Mouse (Mus musculus): ENCODE results near the gene Bnc2. TPM values are rescaled to one million over a fixed set of nuclear protein-coding genes. Genes with fewer than 3 reads are reported as not detected.
A peak's percentile ranks its signal among the peaks of the same experiment; 100 is the strongest.

Bnc2 gene
- polyA plus RNA-seq, 1 experiment from 2014 or later = 7.0 TPM

DNA sequence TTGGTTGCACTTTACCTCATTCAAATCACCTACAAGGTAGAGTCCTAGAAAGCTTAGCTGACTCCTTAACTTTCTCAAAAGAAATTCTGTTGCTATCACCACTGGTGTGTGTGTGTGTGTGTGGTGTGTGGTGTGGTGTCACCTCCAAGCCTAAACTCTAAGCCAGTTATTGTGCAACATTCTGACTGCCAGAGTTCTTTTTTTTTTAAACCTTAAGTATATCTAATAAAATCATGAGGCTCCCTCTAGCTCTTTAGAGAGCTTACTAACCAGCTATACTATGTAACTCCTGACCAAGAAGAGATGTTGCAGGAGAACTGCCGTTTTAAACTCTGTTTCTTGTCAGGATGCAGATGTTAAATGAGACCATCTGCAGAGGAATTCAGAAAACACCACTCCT lies 4.1 kb downstream of the Bnc2 start:
- H3K27me3 ChIP-seq (replicated peaks; ENCODE audit: control insufficient read depth, insufficient read depth, low read length) = peaks cover 26% of the 10 kb centered on the region
- H3K36me3 ChIP-seq (ENCODE audit: control insufficient read depth, insufficient read depth, low read length) = no peaks in the 10 kb centered on the region
- H3K9ac ChIP-seq (ENCODE audit: low read depth, low read length) = no peak overlapping the region
- H3K4me2 ChIP-seq (ENCODE audit: low read length) = no peak overlapping the region
- no peaks in the 10 kb centered on the region for H3K9me3 ChIP-seq (ENCODE audit: control insufficient read depth, low read length)
- no peak for ATAC-seq
- no peak overlapping the region for H3K4me3 ChIP-seq (ENCODE audit: low read length)
- H3K27ac ChIP-seq (ENCODE audit: low read depth, low read length) = no peak overlapping the region
- peaks cover 16% of the 10 kb centered on the region for H3K4me1 ChIP-seq (ENCODE audit: control insufficient read depth, insufficient read depth, low read depth, low read length)
- 58% methylated on average over 1 of the region's 1 CpGs for WGBS

DNA sequence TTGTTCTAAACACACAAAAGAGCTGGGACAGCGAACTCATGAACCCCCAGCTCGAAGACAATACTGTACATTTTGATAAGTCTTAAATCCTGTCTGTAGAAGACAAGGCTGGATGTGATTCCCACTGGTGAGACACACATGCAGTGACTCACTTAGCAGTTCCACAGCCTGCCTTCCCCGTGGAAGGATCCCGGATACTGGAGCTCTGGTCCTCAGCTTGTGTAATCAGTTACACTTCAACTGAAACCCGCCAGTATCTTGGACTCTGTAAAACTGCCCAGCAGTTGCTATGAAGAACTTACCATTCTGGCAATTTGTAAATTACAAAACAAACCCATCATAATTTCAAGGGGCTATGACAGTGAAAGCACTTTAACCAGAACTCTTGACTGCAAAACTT lies 5.4 kb downstream of the Bnc2 start:
- no peak overlapping the region for H3K27ac ChIP-seq (ENCODE audit: low read depth, low read length)
- H3K9ac ChIP-seq (ENCODE audit: low read depth, low read length) = no peak overlapping the region
- no peak overlapping the region for H3K4me3 ChIP-seq (ENCODE audit: low read length)
- H3K36me3 ChIP-seq (ENCODE audit: control insufficient read depth, insufficient read depth, low read length) = no peaks in the 10 kb centered on the region
- H3K4me2 ChIP-seq (ENCODE audit: low read length) = no peak overlapping the region
- ATAC-seq = no peak
- WGBS = 30% methylated on average over 5 of the region's 5 CpGs
- peaks cover 19% of the 10 kb centered on the region for H3K27me3 ChIP-seq (replicated peaks; ENCODE audit: control insufficient read depth, insufficient read depth, low read length)
- no peaks in the 10 kb centered on the region for H3K9me3 ChIP-seq (ENCODE audit: control insufficient read depth, low read length)
- H3K4me1 ChIP-seq (ENCODE audit: control insufficient read depth, insufficient read depth, low read depth, low read length) = peaks cover 8% of the 10 kb centered on the region

DNA sequence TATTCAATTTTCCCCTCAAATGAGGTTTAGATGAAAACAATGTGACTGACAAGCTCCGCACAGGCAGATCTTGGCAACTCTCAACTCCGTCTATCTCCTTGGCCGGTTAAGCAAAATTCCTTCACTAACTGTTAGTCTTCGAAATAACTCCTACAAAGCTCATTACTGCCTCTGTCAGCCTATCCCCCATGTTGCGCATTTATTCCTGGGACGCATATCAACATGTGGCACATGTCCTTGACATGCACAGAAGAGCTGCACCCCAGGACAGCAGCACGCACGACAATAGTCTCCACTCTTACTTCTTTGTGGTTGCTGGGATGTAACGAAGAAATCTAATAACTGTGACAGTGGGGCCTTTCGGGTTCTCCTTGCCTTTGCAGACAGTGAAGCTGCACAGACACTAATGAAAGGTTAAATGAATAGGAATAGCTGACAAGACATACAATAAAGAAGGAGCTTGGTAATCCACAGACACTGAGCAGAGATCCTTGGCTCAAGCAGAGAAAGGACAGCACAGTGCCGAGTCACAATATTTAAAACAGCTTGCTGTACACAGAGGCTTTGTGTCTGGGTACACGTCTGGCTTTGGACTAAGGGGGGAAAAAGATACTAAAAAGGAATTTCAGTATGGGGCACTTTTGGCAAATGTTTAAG lies 6.0 kb downstream of the Bnc2 start:
- Histone ChIP-seq H3K27me3 (replicated peaks; ENCODE audit: control insufficient read depth, insufficient read depth, low read length) (peaks cover 16% of the 10 kb centered on the region), H3K4me2 (ENCODE audit: low read length) (peak overlapping the region; percentile 5; the same call in 1 of the 2 replicates), H3K9ac (ENCODE audit: low read depth, low read length) (no peak overlapping the region)

DNA sequence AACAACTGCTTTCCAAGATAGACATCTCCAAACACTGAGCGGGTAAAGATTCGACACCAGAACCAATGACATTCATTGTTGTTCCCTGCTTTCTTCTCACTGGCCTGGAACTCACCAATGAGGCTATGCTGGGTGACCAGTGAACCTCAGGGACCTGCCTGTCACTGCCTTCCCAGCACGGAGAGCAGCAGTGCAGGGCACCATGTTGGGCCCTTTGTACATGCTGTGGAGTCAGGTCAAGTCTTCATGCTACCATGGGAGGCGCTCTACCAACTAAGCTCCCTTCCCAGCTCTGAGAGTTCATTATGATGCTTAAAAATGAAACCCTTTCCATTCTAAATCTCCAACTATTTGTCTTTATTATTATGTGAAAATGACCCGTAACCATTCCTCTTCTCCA lies 6.8 kb downstream of the Bnc2 start:
- 76% methylated on average over 5 of the region's 5 CpGs for WGBS
- no peaks in the 10 kb centered on the region for H3K36me3 ChIP-seq (ENCODE audit: control insufficient read depth, insufficient read depth, low read length)
- ATAC-seq = no peak
- H3K4me1 ChIP-seq (ENCODE audit: control insufficient read depth, insufficient read depth, low read depth, low read length) = no peaks in the 10 kb centered on the region
- peaks cover 14% of the 10 kb centered on the region for H3K27me3 ChIP-seq (replicated peaks; ENCODE audit: control insufficient read depth, insufficient read depth, low read length)
- no peaks in the 10 kb centered on the region for H3K9me3 ChIP-seq (ENCODE audit: control insufficient read depth, low read length)
- no peak overlapping the region for H3K4me2 ChIP-seq (ENCODE audit: low read length)
- H3K9ac ChIP-seq (ENCODE audit: low read depth, low read length) = no peak overlapping the region
- no peak overlapping the region for H3K27ac ChIP-seq (ENCODE audit: low read depth, low read length)
- H3K4me3 ChIP-seq (ENCODE audit: low read length) = no peak overlapping the region

More for the DNA sequence above, 6.0 kb downstream of the Bnc2 start:
- 27% methylated on average over 12 of the region's 12 CpGs for WGBS
- H3K4me1 ChIP-seq (ENCODE audit: control insufficient read depth, insufficient read depth, low read depth, low read length) = peaks cover 2% of the 10 kb centered on the region
- H3K9me3 ChIP-seq (ENCODE audit: control insufficient read depth, low read length) = no peaks in the 10 kb centered on the region
- H3K27ac ChIP-seq (ENCODE audit: low read depth, low read length) = no peak overlapping the region
- no peaks in the 10 kb centered on the region for H3K36me3 ChIP-seq (ENCODE audit: control insufficient read depth, insufficient read depth, low read length)
- no peak overlapping the region for H3K4me3 ChIP-seq (ENCODE audit: low read length)
- ATAC-seq = peak; percentile 58; the same call in 1 of the 2 replicates

DNA sequence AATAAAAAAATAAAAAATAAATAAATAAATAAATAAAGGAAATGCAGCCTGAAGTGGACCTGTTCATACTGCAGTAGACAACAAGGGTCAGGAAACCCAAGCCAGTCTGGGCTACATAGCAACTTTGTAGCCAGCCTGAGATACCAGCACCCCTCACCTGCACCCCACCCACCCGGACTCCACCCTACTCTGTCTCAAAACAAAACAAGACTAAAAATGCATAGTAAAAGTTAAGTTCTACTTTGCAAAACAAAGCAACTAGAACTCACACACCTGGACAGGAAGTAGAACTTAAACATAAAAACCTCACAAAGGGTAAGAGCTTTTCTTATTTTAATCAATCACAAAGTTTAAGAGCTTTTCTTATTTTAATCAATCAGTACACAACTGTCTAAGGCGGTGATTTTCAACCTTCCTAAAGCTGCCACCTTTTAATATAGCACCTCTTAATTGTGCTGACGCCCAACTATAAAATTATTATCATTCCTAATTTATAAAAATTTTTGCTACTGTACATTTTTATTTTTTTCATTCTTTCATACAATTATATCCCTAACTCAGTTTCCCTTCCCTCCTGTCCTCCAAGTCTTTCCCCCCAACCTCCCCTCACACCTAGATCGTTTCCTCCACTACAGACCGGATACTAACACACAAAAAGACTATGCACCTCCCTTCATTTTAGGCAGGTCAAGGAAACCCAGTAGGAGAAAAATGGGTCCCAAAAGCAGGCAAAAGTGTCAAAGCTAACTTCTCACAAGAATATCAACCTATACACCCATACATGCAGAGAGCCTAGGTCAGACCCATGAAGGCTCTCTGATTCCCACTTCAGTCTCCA lies 12.6 kb downstream of the Bnc2 start:
- Histone ChIP-seq H3K36me3 (ENCODE audit: control insufficient read depth, insufficient read depth, low read length) (no peaks in the 10 kb centered on the region), H3K27me3 (replicated peaks; ENCODE audit: control insufficient read depth, insufficient read depth, low read length) (peaks cover 3% of the 10 kb centered on the region; the same call in 1 of the 2 replicates), H3K4me1 (ENCODE audit: control insufficient read depth, insufficient read depth, low read depth, low read length) (no peaks in the 10 kb centered on the region), H3K4me2 (ENCODE audit: low read length) (no peak overlapping the region), H3K27ac (ENCODE audit: low read depth, low read length) (no peak overlapping the region), H3K9me3 (ENCODE audit: control insufficient read depth, low read length) (no peaks in the 10 kb centered on the region), H3K9ac (ENCODE audit: low read depth, low read length) (no peak overlapping the region), H3K4me3 (ENCODE audit: low read length) (no peak overlapping the region)
- ATAC-seq = no peak
- 91% methylated on average over 5 of the region's 5 CpGs for WGBS

DNA sequence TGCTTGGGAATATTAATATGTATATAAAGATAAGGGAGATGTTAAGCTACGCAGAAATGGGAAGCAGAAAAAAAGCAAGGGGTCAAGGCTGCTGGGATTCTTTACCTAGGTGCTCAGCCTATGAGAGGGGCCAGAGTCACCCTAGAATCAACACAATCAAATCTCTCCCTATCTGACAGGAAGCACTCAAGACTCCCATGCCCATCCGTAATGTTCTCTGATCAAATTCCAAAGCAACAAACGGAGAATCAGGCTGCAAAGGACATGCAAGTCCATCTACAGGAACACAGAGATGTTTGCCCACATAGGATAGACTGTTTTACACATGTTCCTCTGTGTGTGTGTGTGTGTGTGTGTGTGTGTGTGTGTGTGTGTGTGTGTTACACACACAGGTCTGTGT lies 13.7 kb downstream of the Bnc2 start:
- WGBS = 82% methylated on average over 3 of the region's 3 CpGs
- H3K9ac ChIP-seq (ENCODE audit: low read depth, low read length) = no peak overlapping the region
- no peaks in the 10 kb centered on the region for H3K36me3 ChIP-seq (ENCODE audit: control insufficient read depth, insufficient read depth, low read length)
- H3K27ac ChIP-seq (ENCODE audit: low read depth, low read length) = no peak overlapping the region
- ATAC-seq = no peak
- no peak overlapping the region for H3K4me2 ChIP-seq (ENCODE audit: low read length)
- H3K4me3 ChIP-seq (ENCODE audit: low read length) = no peak overlapping the region
- H3K4me1 ChIP-seq (ENCODE audit: control insufficient read depth, insufficient read depth, low read depth, low read length) = no peaks in the 10 kb centered on the region
- H3K9me3 ChIP-seq (ENCODE audit: control insufficient read depth, low read length) = no peaks in the 10 kb centered on the region
- H3K27me3 ChIP-seq (replicated peaks; ENCODE audit: control insufficient read depth, insufficient read depth, low read length) = no peaks in the 10 kb centered on the region

DNA sequence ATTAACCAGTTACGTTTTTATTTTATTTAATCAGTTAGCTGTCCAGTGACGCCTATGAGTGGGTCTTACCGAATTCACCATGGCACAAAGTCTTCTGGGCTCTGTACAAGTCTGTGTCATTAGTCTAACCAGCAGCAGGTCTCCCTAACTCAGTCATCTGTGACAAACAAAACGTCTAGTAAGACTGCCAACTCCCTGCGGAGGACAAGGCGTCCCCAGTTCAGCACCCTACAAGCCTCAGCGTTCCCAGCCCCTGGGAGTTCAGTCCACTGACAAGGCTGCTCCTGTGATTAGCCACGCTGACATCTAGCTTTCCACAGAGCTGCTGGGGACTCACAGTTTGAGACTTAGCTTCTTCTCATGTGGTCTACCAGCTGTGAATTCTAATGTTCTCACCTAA lies 23.3 kb downstream of the Bnc2 start:
- H3K27ac ChIP-seq (ENCODE audit: low read depth, low read length) = no peak overlapping the region

DNA sequence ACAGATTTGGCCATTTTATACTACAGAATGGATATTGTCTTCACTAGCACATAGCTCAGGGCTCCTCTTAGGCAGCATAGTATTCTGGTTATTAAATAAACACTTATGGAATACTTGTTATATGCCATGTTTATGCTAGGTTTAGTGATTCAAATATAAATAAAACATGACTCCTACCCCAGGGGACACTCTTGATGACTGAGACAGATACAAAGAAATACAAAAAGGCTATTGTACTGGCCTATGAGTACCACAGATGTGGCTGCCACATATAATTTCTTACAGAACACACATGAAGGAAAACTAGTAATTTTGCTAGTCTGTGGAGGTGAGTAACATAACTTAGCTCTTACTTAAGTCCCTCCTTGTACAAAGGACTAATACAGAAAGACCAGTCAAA lies 28.5 kb downstream of the Bnc2 start:
- H3K4me3 ChIP-seq (ENCODE audit: low read length) = no peak overlapping the region
- ATAC-seq = no peak
- no peaks in the 10 kb centered on the region for H3K9me3 ChIP-seq (ENCODE audit: control insufficient read depth, low read length)
- no peaks in the 10 kb centered on the region for H3K36me3 ChIP-seq (ENCODE audit: control insufficient read depth, insufficient read depth, low read length)
- no peak overlapping the region for H3K4me2 ChIP-seq (ENCODE audit: low read length)
- H3K4me1 ChIP-seq (ENCODE audit: control insufficient read depth, insufficient read depth, low read depth, low read length) = no peaks in the 10 kb centered on the region
- H3K9ac ChIP-seq (ENCODE audit: low read depth, low read length) = no peak overlapping the region
- no peak overlapping the region for H3K27ac ChIP-seq (ENCODE audit: low read depth, low read length)
- H3K27me3 ChIP-seq (replicated peaks; ENCODE audit: control insufficient read depth, insufficient read depth, low read length) = no peaks in the 10 kb centered on the region

More for the DNA sequence above, 23.3 kb downstream of the Bnc2 start:
- Histone ChIP-seq H3K4me1 (ENCODE audit: control insufficient read depth, insufficient read depth, low read depth, low read length) (no peaks in the 10 kb centered on the region), H3K9me3 (ENCODE audit: control insufficient read depth, low read length) (no peaks in the 10 kb centered on the region), H3K4me3 (ENCODE audit: low read length) (no peak overlapping the region), H3K27me3 (replicated peaks; ENCODE audit: control insufficient read depth, insufficient read depth, low read length) (no peaks in the 10 kb centered on the region), H3K36me3 (ENCODE audit: control insufficient read depth, insufficient read depth, low read length) (no peaks in the 10 kb centered on the region), H3K4me2 (ENCODE audit: low read length) (no peak overlapping the region), H3K9ac (ENCODE audit: low read depth, low read length) (no peak overlapping the region)
- 51% methylated on average over 8 of the region's 8 CpGs for WGBS
- ATAC-seq = no peak

DNA sequence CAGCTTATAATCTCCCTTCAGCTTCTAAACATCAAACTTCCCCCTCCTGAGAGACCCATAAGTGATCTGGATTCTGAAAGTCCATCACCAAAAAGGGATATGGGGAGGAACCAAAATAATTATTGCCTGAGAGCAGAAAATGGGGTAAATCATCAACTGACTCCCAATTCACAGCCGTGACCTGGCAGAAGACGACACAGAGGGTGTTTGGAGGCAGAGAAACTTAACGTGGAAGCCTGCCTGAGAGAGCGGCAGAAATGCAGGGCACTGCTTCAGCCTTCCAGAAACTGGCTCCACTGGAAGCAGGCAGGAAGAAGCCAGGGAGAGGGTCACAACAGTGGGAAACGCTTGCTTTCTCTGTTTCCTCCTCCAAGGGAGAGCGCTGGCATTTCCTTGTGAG lies 35.9 kb downstream of the Bnc2 start:
- H3K4me2 ChIP-seq (ENCODE audit: low read length) = no peak overlapping the region
- no peak overlapping the region for H3K4me3 ChIP-seq (ENCODE audit: low read length)
- no peak for ATAC-seq
- no peaks in the 10 kb centered on the region for H3K9me3 ChIP-seq (ENCODE audit: control insufficient read depth, low read length)
- no peaks in the 10 kb centered on the region for H3K36me3 ChIP-seq (ENCODE audit: control insufficient read depth, insufficient read depth, low read length)
- WGBS = 60% methylated on average over 6 of the region's 6 CpGs
- H3K9ac ChIP-seq (ENCODE audit: low read depth, low read length) = no peak overlapping the region
- H3K4me1 ChIP-seq (ENCODE audit: control insufficient read depth, insufficient read depth, low read depth, low read length) = peaks cover 6% of the 10 kb centered on the region
- H3K27ac ChIP-seq (ENCODE audit: low read depth, low read length) = no peak overlapping the region
- H3K27me3 ChIP-seq (replicated peaks; ENCODE audit: control insufficient read depth, insufficient read depth, low read length) = peaks cover 5% of the 10 kb centered on the region
